Mouse (Mus musculus) heart, adult 2 months (tissue): Measurements from ENCODE around the gene Plekha1.

Source experiments
- CTCF ChIP-seq: fragments of 200-600 bp; IDR thresholded peaks from 2 replicates; pipeline ENCODE4 v1.8.1; 2022; ENCODE audit warnings: antibody characterized with exemption, mild to moderate bottlenecking, moderate library complexity
- POLR2A ChIP-seq: fragments of 200-500 bp; IDR thresholded peaks from 2 replicates; pipeline ENCODE4 v1.6.1; 2011; ENCODE audit warnings: mild to moderate bottlenecking, low read depth, low read length, control low read depth; ENCODE audit not compliant: insufficient read depth

GRCm38 (mm10) chr7:130890871-130891270 is 25.3 kb downstream of the Plekha1 start:
- TF ChIP-seq POLR2A (no peak), CTCF (no peak)
